Mouse (Mus musculus) heart, postnatal 10 days (tissue): ENCODE measurements around the gene Synpo2. TPM values are rescaled to one million over a fixed set of nuclear protein-coding genes. Genes with fewer than 3 reads are reported as not detected.

Source experiments
- DNase-seq, 2 experiments: peaks; one replicate each; pipeline ENCODE4 v3.0.0; 2021
- intact Hi-C: fragments of 180-260 bp; cut with DNase I; formaldehyde crosslinking; loops from one replicate; pipeline ENCODE4 v1.15.1; 2025
- total RNA-seq, 2 experiments: library from RNA; stranded (reverse); gene quantifications; 2 replicates each; pipeline ENCODE4 v1.2.3; 2021

The Synpo2 gene
- total RNA-seq: 10 to 100 TPM; 37.8 to 43.1 TPM

DNA sequence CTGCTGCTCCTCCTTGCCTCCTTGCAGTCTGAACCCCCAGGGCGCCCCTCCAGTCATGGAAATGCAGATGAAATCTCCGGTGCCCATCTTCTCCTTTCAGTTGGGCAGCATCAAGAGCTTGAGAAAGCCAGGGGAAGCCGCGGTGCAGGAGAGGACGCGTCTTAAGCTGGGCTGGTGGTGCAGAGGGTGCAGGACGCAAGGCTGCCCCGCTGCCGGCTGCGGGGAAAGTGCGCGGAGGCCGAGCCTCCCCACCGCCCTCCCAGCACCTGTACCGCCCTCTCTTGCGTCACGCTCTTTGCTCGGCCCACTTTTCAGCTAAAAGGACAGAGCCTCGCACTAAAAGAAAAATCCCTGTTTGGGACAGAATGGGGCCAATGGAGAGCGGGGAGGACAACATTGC, at the start of gene Synpo2:
Gene Synpo2 (minus strand): TSS at position 229 of the 400 bp plus-strand sequence.
- intact Hi-C loops: loop anchor here (2.0 kb wide), 1 partner anchor 31 kb away; the partner anchor contains the start of gene Sec24d
- DNase-seq: peak; percentile 74 to 81

DNA sequence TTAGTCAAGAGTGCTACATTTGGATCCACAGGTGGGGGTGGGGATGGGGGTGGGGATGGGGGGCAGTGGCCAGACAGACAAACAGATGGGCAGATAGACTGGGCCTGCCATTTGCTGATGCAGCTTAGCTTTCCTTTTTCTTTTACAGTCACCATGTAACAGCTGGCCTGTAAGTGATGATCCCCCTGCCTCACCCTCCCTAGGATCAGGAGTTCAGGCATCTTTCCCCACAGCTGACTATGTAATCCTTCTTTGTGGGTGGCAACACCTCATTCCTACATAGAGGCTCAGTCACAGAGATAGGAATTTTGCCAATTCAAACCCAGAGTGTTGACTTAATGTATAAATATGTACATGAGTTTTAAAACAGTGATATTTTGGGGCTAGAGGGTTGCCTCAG, 49.7 kb upstream of the Synpo2 start:
- intact Hi-C loops: no loop called here

DNA sequence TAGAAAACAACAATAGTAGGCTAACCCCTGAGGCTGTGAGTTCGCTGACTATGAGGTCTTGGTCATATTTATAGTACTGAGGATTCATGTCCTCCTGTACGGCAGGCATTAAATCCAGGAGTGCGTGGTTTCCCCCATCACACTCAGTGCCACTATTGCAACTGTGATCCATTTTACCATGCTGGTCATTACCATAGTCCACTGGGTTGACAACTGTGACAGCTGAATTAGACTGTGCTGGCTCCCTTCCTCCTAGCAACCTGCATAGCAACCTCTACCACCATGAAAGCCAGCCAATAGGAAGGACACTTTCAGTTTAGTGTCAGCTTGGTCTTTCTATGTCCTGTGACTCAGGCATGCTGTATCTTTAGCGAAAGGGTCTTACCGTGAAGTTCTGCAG, 48.3 kb upstream of the Synpo2 start:
- DNase-seq: no peak
- intact Hi-C loops: no loop called here

More for the DNA sequence above, 49.7 kb upstream of the Synpo2 start:
- DNase-seq: no peak

DNA sequence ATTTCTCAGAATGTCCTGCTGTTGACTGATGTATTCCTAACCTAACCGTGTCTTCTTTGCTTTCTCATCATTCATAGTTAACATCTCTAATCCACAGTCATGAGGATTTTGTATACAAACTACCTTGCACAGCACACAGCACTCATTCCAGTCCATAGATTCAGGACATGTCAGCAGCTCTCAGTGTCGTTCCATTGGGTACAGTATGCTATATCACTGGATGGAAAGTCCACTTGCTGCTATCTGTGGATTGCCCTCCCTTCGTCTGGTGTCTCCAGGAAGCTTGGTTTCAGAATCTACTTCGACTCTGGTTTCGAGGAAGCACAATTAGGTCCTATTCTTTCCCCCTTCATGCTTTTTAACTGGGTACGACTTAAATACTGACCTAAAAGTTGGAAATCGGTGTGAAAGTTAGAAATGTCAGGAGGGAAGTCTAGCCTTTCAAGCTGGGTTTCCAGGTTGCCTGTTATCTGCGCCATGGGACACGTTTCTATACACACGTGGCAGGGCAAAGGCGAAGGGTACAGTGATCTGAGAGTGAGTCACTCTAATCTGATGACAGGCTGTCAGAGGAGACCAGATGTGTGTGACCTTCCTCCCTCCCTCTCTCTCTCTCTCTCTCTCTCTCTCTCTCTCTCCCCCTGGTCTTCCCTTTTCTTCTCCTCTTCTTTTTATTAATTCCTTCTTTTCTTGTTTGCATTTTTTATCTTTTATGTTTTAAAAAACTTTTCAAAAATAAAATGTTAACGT, 47.1 kb upstream of the Synpo2 start:
- no peak for DNase-seq
- intact Hi-C loops: no loop called here

DNA sequence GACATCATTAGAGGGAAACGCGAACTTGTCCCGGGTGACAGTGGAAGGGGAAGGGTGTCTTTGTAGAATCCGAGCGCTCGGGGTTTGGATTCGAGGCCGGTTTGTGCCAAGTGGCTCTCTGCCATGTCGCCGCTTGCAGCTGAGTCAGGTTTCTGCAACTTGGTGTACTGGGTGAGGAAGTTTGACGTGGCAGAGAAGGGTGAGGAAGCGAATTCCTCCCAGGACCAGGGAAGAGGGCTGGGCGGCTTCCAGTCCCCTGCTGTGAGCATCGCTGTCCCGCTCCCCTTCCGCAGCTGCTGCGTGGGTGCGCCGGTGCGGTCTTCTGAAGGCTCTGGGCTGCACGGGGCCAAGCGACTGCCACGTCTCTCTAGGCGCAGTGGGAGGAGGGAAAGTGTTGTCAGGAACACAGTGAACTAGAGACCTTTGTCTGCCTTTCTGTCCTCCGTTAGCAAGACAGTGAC, 31.8 kb upstream of the Synpo2 start:
- peak; percentile 85 for DNase-seq
- intact Hi-C loops: loop anchor here (2.0 kb wide), 2 partner anchors 33 to 55 kb away; no protein-coding TSS in a partner anchor

DNA sequence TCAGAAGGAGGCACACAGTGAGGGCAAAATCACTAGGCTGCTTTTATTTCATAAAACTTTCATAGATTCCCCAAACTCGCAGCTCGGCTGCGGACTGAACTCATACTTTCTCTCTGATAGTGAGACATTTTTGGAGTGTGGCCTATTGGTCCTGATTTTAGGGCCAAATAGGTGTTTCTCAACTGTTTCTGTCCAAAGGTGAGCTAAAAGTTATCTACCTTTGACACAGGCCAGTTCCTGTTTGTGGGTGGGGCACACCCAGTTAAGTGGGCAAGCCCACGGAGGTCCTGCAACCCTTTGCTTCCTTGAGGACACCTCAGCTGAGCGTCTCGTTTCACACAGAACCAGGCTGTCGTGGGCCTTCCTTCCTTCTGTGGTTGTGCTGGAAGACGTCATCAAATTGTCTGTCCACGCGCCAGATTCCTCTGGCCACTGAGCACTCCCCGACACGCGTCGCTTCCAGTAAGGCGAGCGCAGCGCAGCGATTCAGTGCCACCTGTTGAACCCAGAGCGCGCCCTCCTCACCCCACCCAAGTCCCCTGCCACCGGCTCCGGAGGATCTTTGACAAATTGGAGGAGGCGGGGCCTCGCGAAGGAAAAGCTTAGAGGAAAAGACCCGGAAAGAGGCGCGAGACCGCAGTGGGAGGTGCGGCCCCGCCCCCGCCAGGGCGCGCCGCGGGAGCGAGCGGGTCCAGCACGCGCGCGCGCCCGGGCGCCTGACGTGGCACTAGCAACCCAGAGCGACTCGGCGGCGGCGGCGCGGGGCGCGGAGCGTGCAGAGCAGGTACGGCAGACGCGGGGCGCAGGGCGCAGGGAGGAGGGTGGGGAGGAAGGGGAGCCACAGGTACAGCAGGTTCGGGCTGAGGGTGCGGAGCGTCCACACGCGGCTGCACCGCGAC, 31.1 kb upstream of the Synpo2 start, which contains the start of gene Sec24d:
Gene Sec24d (plus strand): TSS at position 703 of the 899 bp plus-strand sequence.
- intact Hi-C loops: loop anchor here (2.0 kb wide), 2 partner anchors 32 to 56 kb away; no protein-coding TSS in a partner anchor
- peak; percentile 90 to 92 for DNase-seq

DNA sequence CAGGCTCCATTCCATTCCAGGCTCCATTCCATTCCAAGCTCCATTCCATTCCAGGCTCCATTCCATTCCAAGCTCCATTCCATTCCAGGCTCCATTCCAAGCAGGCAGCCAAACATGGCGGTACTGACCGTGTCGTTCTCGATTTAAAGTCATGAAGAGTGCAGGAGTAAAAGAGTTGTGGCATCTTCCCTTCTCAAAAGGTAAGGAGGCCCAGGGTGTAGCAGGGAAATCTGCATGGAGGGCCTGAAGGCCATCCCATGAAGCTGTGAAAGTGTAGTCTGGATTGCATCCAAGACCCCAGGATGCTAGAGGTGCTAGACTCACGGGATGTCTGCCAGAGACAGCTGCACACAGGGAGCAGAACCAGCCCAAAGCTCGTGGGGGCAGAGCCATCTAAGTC, 28.8 kb upstream of the Synpo2 start:
- intact Hi-C loops: no loop called here
- peak; percentile 61 to 68 for DNase-seq

DNA sequence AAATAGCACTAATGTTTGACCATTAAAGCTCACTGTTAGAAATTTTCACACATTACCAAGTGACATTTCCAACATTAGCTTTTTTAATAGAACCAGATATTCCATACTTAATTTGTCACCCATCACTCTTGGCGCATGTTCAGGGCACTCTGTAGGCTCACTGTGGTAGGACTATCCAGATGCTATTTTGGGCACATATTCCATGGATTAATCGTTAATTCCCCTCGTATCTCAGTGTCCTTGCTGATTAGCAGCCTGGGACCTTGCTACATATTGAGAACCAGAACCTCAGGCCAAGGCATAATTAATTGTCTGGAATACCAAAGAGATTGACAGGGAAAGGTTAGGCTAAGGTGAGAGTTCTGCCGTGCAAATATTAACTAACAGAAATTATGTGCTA, 22.8 kb upstream of the Synpo2 start:
- DNase-seq: peak in 1 of 2 experiments; percentile 29
- intact Hi-C loops: no loop called here

DNA sequence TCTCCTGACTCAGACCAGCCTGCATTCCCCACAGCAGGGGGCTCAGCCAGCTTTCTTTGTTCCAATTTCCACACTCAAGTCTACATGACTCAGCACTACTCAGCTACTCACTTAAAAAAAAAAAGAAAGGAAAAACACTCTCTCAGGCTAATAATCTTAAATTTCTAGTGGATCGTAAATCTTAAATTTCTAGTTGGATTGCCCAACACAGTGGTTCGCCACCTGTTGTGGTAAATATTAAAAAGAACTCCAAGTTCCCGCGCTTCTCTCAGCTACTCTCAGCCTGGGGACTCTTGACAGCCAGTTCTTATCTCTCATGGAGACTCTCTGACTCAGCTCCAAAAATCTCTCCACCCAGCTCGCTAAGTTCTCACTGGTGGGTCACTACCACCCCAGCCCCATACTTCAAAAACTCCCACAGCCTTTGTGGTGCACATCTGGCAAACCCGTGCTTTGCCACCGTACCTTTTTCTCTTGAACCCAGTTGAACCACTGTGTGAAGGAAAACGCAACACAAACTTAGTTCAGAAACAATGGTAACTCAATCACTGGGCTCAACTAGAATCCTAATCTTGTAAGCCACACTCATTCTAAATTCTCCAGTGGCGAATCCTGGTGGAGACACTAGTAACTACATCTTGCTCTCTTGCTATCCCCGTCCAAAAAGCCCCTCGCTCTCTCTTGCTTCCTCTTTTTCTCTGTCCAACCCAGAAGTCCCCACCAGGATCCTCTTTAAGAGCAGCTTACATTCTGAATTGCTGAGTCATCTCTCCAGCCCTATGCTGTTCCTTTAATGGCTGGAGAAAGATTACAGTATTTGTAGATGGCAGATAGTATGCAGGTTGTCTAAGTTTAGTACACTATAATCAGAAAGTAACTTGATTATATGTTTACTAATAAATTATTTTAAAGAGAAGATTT, 20.5 kb upstream of the Synpo2 start:
- intact Hi-C loops: no loop called here
- DNase-seq: no peak

DNA sequence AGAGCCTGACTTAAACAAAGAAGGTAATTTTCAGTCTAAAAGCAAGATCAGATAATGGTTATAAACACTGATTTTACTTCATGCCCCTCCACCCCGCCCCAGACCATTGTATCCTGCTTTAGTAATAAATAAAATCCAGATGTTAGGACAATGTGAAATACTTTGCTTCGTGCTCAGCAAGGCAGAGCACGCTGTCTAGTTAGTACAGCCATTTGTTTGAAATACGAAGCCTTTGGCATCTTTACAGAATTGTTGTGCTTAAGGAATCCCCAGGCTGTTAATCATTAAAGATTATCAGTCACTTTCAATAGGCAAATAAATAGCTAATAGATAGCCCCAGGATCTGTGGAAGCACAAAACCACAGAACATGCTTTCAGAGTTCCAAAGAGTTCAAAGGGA, 9.7 kb upstream of the Synpo2 start:
- intact Hi-C loops: no loop called here
- DNase-seq: no peak

DNA sequence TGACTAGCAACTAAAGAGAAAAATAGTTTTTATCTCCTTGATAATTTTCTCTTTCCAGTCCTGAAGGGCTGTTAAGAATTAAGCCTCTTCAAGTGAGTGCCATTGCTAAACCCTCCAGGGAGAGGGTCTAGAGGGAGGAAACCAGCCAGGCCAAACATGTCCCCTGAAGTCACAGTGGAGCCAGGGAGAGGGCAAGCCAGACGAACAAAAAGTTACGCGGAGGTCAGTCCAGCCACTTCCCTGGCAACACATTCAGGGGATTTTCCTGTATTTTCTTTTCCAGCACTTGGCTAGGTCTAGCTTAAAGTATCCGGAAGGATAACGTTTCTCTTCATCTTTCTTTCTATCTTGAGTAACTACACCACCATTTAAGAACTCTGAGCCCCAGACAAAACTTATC, 8.4 kb upstream of the Synpo2 start:
- DNase-seq: peak in 1 of 2 experiments; percentile 52
- intact Hi-C loops: no loop called here

DNA sequence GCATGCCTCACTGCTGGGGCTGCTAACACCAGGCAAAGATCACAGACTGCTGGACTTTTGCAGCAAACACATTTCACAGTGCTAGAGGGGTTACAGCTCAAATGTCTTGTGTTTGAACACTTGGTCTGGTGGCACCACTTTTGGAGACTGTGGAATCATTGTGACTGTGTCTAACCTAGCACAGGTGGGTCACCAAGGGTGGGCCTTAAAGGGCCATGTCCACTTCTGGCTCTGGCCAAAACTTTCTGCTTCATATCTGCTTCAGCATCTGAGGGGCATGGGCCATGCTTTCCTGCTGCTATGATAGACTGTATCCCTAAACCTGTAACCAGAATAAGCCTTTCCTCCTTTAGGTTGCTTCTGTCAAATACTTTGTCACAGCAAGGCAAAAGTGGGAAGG, 1.5 kb upstream of the Synpo2 start:
- intact Hi-C loops: no loop called here
- DNase-seq: no peak

DNA sequence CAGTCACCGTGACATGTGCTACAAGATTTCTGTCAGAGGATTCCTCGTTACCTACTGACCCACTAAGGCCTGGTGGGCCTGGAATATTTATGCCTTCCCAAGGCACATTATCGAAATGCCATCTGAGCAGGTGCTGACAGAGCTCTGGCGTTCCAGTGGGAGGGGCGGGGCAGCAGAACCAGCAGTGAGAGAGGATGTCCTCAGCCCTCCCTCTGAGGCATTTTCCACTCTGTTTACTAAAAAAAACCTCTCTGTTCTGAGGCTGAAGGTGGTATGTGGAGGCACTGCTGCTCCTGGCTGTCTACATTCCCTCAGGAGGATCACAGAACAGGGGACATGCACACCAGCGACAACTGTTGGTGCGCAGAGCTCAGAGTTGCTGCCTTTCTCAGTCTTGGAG, 1.1 kb upstream of the Synpo2 start:
- DNase-seq: peak in 1 of 2 experiments; percentile 47
- intact Hi-C loops: no loop called here

DNA sequence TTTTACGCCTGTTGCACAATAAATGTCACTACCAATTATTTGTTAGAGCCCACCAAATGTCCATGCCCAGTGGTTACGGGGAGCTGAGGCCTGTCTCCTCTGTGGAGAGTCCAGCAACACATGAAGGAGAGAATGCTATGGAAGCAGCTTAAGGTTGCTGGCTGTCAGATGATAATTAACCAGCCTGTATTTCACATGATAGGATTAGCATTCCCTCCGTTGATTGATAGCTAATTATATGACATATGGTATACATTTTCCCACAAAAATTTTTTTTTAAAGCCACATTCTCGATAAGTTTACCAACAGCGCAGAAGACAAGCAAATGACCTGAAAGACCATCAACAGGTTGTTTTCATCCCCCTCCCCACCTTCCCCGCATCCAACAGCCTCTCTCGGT, 454 bp downstream of the Synpo2 start:
- DNase-seq: no peak
- intact Hi-C loops: loop anchor here (2.0 kb wide), 1 partner anchor 31 kb away; the partner anchor contains the start of gene Sec24d

DNA sequence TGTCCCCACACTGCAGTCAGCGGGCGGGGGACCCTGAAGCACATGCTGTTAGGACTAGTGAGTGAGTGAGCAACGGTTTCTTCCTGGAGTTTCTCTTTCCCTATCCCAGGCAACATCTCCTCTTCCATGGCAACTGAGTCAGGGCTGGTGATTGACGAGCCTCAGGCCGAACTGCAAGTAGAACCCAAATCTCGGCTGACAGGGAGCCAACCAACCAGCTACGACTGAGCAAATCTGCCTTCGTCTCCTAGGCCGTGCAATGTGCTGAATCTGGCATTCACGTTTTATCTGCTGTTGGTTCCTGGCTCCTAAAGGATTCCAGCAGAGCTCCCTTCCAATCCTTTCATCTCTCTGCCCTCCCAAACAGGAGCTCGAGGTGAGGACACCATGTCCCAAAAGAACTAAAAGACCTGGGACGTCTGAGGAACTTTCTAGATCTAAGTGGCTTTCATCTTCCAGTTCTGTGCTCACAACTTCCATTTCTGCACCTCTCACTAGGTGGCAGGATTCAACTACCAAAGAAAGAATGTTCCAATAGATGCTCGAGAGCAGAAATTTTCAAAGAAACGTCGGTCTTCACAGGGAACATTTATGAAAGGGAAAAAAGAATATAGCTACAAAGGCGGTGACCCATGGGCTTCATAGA, 1.6 kb downstream of the Synpo2 start:
- intact Hi-C loops: loop anchor here (1.0 to 5.0 kb wide), 4 partner anchors 32 to 138 kb away; partner anchors contain the start of gene Sec24d
- DNase-seq: peak; percentile 73 to 75

DNA sequence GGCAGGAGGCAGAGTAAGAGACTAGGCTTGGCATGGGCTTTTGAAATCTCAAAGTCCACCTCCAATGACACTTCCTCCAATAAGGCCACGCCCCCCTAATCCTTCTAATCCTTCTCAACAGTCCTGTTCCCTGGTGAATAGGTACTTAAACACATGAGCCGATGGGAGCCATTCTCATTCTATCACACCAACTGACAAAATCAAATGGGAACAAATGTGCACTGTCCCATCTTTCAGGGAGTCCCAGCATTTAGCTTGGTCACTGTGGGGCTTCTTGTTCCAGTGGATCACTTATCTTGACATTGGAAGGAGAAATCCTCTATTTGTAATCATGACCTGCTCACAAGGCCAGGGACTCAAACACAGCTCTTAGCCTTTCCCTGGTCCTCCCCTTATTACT, 4.3 kb downstream of the Synpo2 start:
- intact Hi-C loops: loop anchor here (2.0 to 5.0 kb wide), 2 partner anchors 63 to 141 kb away; no protein-coding TSS in a partner anchor
- no peak for DNase-seq

DNA sequence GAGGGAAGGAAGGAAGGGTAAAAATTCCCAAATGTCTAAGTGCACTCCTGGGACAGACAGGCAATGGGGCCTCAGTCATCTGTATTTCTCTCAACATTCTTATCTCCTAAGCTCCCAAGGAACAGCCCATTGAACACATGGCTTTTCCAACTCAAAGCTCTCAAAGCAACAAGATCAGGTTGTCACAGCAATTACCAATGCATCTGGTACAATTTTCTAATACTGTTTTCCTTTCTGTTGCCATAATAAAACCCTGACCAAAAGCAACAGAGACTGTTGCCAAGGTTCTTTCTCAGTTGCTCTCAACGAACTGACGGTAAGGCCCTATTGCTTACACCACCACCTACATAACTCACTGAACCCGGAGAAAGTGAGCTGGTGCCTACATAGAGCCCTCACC, 8.7 kb downstream of the Synpo2 start:
- intact Hi-C loops: no loop called here
- no peak for DNase-seq

DNA sequence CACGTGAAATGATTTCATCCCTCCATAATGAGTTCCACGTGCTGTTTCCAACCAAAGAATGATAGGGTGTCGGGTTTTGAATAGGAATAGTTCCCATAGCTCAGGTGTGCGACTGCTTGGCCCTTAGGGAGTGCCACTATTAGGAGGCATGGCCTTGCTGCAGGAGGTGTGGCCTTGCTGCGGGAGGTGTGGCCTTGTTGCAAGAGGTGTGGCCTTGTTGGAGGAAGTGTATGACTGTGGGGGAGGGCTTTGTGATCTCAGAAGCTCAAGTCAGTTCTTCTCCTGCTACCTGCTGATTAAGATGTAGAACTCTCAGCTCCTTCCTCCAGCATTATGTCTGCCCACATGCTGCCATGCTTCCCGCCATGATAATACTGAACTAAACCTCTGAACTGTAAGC, 17.3 kb downstream of the Synpo2 start:
- no peak for DNase-seq
- intact Hi-C loops: no loop called here

DNA sequence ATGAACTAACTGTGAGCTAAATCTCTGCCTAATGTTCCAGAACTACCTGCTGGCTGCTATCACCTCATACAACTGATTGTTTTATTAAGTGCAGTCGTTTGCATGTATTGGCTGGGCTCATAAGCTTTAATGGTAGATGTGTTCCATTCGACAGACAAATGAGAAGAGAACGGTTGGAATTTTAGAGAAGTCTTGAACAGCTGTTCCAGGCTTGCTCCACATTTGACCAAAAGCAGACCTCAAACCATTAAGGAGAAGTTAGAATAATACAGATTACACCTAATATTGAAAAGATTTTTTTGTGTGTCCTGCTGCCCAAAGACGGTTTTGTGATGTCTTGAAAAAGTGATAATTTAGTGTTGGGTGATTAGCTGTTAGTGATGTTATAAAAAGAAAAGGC, 27.1 kb downstream of the Synpo2 start:
- intact Hi-C loops: no loop called here
- no peak for DNase-seq

DNA sequence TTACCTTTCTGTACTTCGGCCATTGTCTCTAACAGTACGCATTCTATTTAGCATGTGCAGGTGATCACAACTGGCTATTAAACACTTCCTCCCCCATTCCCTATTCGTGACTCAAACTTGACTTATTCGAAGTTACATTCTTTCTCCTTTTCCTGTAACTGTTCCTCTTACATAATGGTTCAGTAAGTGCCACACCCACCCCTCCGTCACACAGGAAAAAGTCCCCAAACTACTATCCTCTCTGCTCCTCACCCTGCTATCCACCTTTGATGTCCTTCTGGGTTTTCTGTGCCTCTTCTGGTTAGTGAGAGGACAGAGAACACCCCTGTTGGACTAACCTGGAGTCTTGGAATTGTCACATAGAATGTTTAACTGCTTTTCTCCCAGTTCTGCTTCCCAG, 28.6 kb downstream of the Synpo2 start:
- intact Hi-C loops: no loop called here
- no peak for DNase-seq
